Mouse (Mus musculus): ENCODE data around the gene Dmwd. TPM values are rescaled to one million over a fixed set of nuclear protein-coding genes. Genes with fewer than 3 reads are reported as not detected.

Gene Dmwd
- polyA plus RNA-seq, 1 experiment from 2014 or later = 11.9 TPM

DNA sequence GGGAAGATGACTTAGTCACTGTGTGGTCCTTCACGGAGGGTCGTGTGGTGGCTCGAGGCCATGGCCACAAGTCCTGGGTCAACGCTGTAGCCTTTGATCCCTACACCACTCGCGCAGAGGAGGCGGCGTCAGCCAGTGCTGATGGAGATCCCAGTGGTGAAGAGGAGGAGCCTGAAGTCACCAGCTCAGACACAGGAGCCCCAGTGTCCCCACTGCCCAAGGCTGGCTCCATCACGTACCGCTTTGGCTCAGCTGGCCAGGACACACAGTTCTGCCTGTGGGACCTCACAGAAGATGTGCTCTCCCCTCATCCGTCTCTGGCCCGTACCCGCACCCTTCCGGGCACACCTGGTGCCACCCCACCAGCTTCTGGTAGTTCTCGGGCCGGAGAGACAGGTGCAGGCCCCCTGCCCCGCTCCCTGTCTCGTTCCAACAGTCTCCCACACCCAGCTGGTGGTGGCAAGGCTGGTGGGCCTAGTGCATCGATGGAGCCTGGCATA, 4.5 kb downstream of the Dmwd start:
- no peak for ATAC-seq (ENCODE audit: low read depth)
- H3K27ac ChIP-seq (ENCODE audit: low read length) = no peak overlapping the region
- H3K27me3 ChIP-seq (ENCODE audit: control insufficient read depth, insufficient read depth, low read depth, low read length) = no peaks in the 10 kb centered on the region
- peaks cover 43% of the 10 kb centered on the region for H3K36me3 ChIP-seq (ENCODE audit: control insufficient read depth, insufficient read depth, low read length)
- H3K9ac ChIP-seq (ENCODE audit: low read length) = no peak overlapping the region
- no peak overlapping the region for H3K4me2 ChIP-seq (ENCODE audit: low read depth, low read length)
- 84% methylated on average over 19 of the region's 19 CpGs for WGBS
- peaks cover 52% of the 10 kb centered on the region for H3K4me1 ChIP-seq (replicated peaks; ENCODE audit: control insufficient read depth, insufficient read depth, low read length)
- H3K9me3 ChIP-seq (ENCODE audit: control insufficient read depth, low read length) = no peaks in the 10 kb centered on the region
- no peak overlapping the region for H3K4me3 ChIP-seq (ENCODE audit: low read length)

GRCm38 (mm10) chr7:19082171-19082570, 6.1 kb downstream of the Dmwd start:
- no peak overlapping the region for H3K9ac ChIP-seq (ENCODE audit: low read length)
- H3K36me3 ChIP-seq (ENCODE audit: control insufficient read depth, insufficient read depth, low read length) = peaks cover 43% of the 10 kb centered on the region
- no peaks in the 10 kb centered on the region for H3K9me3 ChIP-seq (ENCODE audit: control insufficient read depth, low read length)
- whole genome bisulfite sequencing = 76% methylated on average over 4 of the region's 4 CpGs
- H3K27ac ChIP-seq (ENCODE audit: low read length) = peak overlapping the region; percentile 55
- peaks cover 53% of the 10 kb centered on the region for H3K4me1 ChIP-seq (replicated peaks; ENCODE audit: control insufficient read depth, insufficient read depth, low read length)
- ATAC-seq (ENCODE audit: low read depth) = no peak
- no peaks in the 10 kb centered on the region for H3K27me3 ChIP-seq (ENCODE audit: control insufficient read depth, insufficient read depth, low read depth, low read length)
- H3K4me3 ChIP-seq (ENCODE audit: low read length) = no peak overlapping the region
- no peak overlapping the region for H3K4me2 ChIP-seq (ENCODE audit: low read depth, low read length)

- Histone ChIP-seq H3K27me3 (ENCODE audit: control insufficient read depth, insufficient read depth, low read depth, low read length) (no peaks in the 10 kb centered on the region), H3K9me3 (ENCODE audit: control insufficient read depth, low read length) (no peaks in the 10 kb centered on the region), H3K9ac (ENCODE audit: low read length) (peak overlapping the region; percentile 35; the same call in 1 of the 2 replicates), H3K4me3 (ENCODE audit: low read length) (no peak overlapping the region; the same call in 1 of the 2 replicates), H3K4me1 (replicated peaks; ENCODE audit: control insufficient read depth, insufficient read depth, low read length) (peaks cover 44% of the 10 kb centered on the region), H3K36me3 (ENCODE audit: control insufficient read depth, insufficient read depth, low read length) (peaks cover 40% of the 10 kb centered on the region), H3K4me2 (ENCODE audit: low read depth, low read length) (no peak overlapping the region; the same call in 1 of the 2 replicates), H3K27ac (ENCODE audit: low read length) (peak overlapping the region; percentile 55)
- ATAC-seq (ENCODE audit: low read depth) = peak; percentile 29; the same call in 1 of the 2 replicates
- 33% methylated on average over 6 of the region's 6 CpGs for WGBS
Observed at GRCm38 (mm10) chr7:19083096-19083495, 7.1 kb downstream of the Dmwd start.

GRCm38 (mm10) chr7:19083701-19084100, 7.7 kb downstream of the Dmwd start, which contains the start of gene Dmpk:
Dmpk (plus strand) TSS chr7:19083849.
- Histone ChIP-seq H3K9me3 (ENCODE audit: control insufficient read depth, low read length) (no peaks in the 10 kb centered on the region), H3K4me2 (ENCODE audit: low read depth, low read length) (peak within 1 kb of the TSS; percentile 49), H3K4me1 (replicated peaks; ENCODE audit: control insufficient read depth, insufficient read depth, low read length) (peaks cover 44% of the 10 kb centered on the region), H3K9ac (ENCODE audit: low read length) (peak within 1 kb of the TSS; percentile 69), H3K36me3 (ENCODE audit: control insufficient read depth, insufficient read depth, low read length) (peaks cover 34% of the 10 kb centered on the region), H3K4me3 (ENCODE audit: low read length) (peak within 1 kb of the TSS; percentile 45), H3K27me3 (ENCODE audit: control insufficient read depth, insufficient read depth, low read depth, low read length) (no peaks in the 10 kb centered on the region), H3K27ac (ENCODE audit: low read length) (peak within 1 kb of the TSS; percentile 55)
- WGBS = 33% methylated on average over 10 of the region's 10 CpGs
- ATAC-seq (ENCODE audit: low read depth) = peak; percentile 63

- Histone ChIP-seq H3K9ac (ENCODE audit: low read length) (peak overlapping the region; percentile 69), H3K36me3 (ENCODE audit: control insufficient read depth, insufficient read depth, low read length) (peaks cover 32% of the 10 kb centered on the region), H3K4me2 (ENCODE audit: low read depth, low read length) (peak overlapping the region; percentile 49), H3K4me1 (replicated peaks; ENCODE audit: control insufficient read depth, insufficient read depth, low read length) (peaks cover 44% of the 10 kb centered on the region), H3K27me3 (ENCODE audit: control insufficient read depth, insufficient read depth, low read depth, low read length) (no peaks in the 10 kb centered on the region), H3K4me3 (ENCODE audit: low read length) (peak overlapping the region; percentile 45), H3K27ac (ENCODE audit: low read length) (peak overlapping the region; percentile 55), H3K9me3 (ENCODE audit: control insufficient read depth, low read length) (no peaks in the 10 kb centered on the region)
- ATAC-seq (ENCODE audit: low read depth) = no peak
- WGBS = 63% methylated on average over 6 of the region's 6 CpGs
Observed at GRCm38 (mm10) chr7:19084277-19084771, 8.3 kb downstream of the Dmwd start.

GRCm38 (mm10) chr7:19084921-19085473, 9.0 kb downstream of the Dmwd start:
- WGBS = 21% methylated on average over 9 of the region's 9 CpGs
- ATAC-seq (ENCODE audit: low read depth) = no peak
- H3K4me1 ChIP-seq (replicated peaks; ENCODE audit: control insufficient read depth, insufficient read depth, low read length) = peaks cover 44% of the 10 kb centered on the region
- no peaks in the 10 kb centered on the region for H3K9me3 ChIP-seq (ENCODE audit: control insufficient read depth, low read length)
- H3K4me3 ChIP-seq (ENCODE audit: low read length) = peak overlapping the region; percentile 45
- peak overlapping the region; percentile 69 for H3K9ac ChIP-seq (ENCODE audit: low read length)
- H3K36me3 ChIP-seq (ENCODE audit: control insufficient read depth, insufficient read depth, low read length) = peaks cover 28% of the 10 kb centered on the region
- peak overlapping the region; percentile 49 for H3K4me2 ChIP-seq (ENCODE audit: low read depth, low read length)
- H3K27ac ChIP-seq (ENCODE audit: low read length) = peak overlapping the region; percentile 24; the same call in 1 of the 2 replicates
- no peaks in the 10 kb centered on the region for H3K27me3 ChIP-seq (ENCODE audit: control insufficient read depth, insufficient read depth, low read depth, low read length)

DNA sequence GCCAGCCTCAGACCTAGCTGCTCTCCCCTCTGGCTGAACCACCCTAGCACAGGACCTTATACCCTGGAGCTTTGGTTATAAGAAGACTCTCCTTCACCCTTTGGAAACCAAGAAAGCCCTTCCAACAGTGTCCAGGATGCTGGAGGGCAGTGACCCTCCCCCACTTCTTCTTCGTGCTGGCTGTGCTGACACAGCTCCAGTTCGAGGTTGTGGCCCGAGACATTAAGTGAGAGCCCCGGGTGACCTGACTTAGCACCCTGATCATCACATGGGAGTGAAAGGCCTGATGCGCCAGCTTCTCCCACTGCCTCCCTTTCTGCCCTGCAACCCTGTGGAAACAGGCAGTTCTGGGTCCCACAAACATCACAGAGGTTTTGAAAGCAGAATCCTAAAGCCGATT, 9.5 kb downstream of the Dmwd start:
- H3K36me3 ChIP-seq (ENCODE audit: control insufficient read depth, insufficient read depth, low read length) = peaks cover 24% of the 10 kb centered on the region
- no peak for ATAC-seq (ENCODE audit: low read depth)
- peaks cover 44% of the 10 kb centered on the region for H3K4me1 ChIP-seq (replicated peaks; ENCODE audit: control insufficient read depth, insufficient read depth, low read length)
- WGBS = 14% methylated on average over 6 of the region's 6 CpGs
- peak overlapping the region; percentile 12 for H3K9ac ChIP-seq (ENCODE audit: low read length)
- H3K4me2 ChIP-seq (ENCODE audit: low read depth, low read length) = peak overlapping the region; percentile 49
- no peaks in the 10 kb centered on the region for H3K27me3 ChIP-seq (ENCODE audit: control insufficient read depth, insufficient read depth, low read depth, low read length)
- peak overlapping the region; percentile 3; the same call in 1 of the 2 replicates for H3K4me3 ChIP-seq (ENCODE audit: low read length)
- no peaks in the 10 kb centered on the region for H3K9me3 ChIP-seq (ENCODE audit: control insufficient read depth, low read length)
- peak overlapping the region; percentile 4 for H3K27ac ChIP-seq (ENCODE audit: low read length)

- peak overlapping the region; percentile 49 for H3K4me2 ChIP-seq (ENCODE audit: low read depth, low read length)
- WGBS = 8% methylated on average over 14 of the region's 14 CpGs
- peaks cover 19% of the 10 kb centered on the region for H3K36me3 ChIP-seq (ENCODE audit: control insufficient read depth, insufficient read depth, low read length)
- no peaks in the 10 kb centered on the region for H3K9me3 ChIP-seq (ENCODE audit: control insufficient read depth, low read length)
- ATAC-seq (ENCODE audit: low read depth) = peak; percentile 57
- H3K27ac ChIP-seq (ENCODE audit: low read length) = no peak overlapping the region
- H3K4me1 ChIP-seq (replicated peaks; ENCODE audit: control insufficient read depth, insufficient read depth, low read length) = peaks cover 44% of the 10 kb centered on the region
- 0 out of 2 replicates have a peak overlapping the region, but pooled peaks have one; percentile 3 for H3K4me3 ChIP-seq (ENCODE audit: low read length)
- H3K9ac ChIP-seq (ENCODE audit: low read length) = no peak overlapping the region
- no peaks in the 10 kb centered on the region for H3K27me3 ChIP-seq (ENCODE audit: control insufficient read depth, insufficient read depth, low read depth, low read length)
Observed at GRCm38 (mm10) chr7:19086042-19086441, 10.0 kb downstream of the Dmwd start.

GRCm38 (mm10) chr7:19086760-19087159, 10.7 kb downstream of the Dmwd start:
- Histone ChIP-seq H3K4me3 (ENCODE audit: low read length) (no peak overlapping the region), H3K4me1 (replicated peaks; ENCODE audit: control insufficient read depth, insufficient read depth, low read length) (peaks cover 44% of the 10 kb centered on the region), H3K9ac (ENCODE audit: low read length) (no peak overlapping the region), H3K36me3 (ENCODE audit: control insufficient read depth, insufficient read depth, low read length) (peaks cover 13% of the 10 kb centered on the region), H3K9me3 (ENCODE audit: control insufficient read depth, low read length) (no peaks in the 10 kb centered on the region), H3K4me2 (ENCODE audit: low read depth, low read length) (no peak overlapping the region), H3K27me3 (ENCODE audit: control insufficient read depth, insufficient read depth, low read depth, low read length) (no peaks in the 10 kb centered on the region), H3K27ac (ENCODE audit: low read length) (no peak overlapping the region)
- ATAC-seq (ENCODE audit: low read depth) = no peak
- 81% methylated on average over 18 of the region's 18 CpGs for WGBS
